Mouse (Mus musculus) frontal cortex, postnatal 10 days (tissue): Measurements from ENCODE around the gene Arhgef18.

Experiments
- DNase-seq, 2 experiments: peaks; one replicate each; pipeline ENCODE4 v3.0.0; 2022; ENCODE audit warnings: low spot score in 2 of 2, mixed read lengths in 1 of 2

Arhgef18 gene

GRCm38 (mm10) chr8:3392771-3393710 lies at the start of gene Arhgef18:
Arhgef18 (plus strand) TSS chr8:3393006.
- DNase-seq = peak; percentile 76 to 81

- DNase-seq = no peak
Measured at GRCm38 (mm10) chr8:3345337-3345736, 47.5 kb upstream of the Arhgef18 start.

- DNase-seq = no peak
Measured at GRCm38 (mm10) chr8:3346691-3347413, 46.0 kb upstream of the Arhgef18 start.

- DNase-seq = no peak
Measured at GRCm38 (mm10) chr8:3348142-3348823, 44.5 kb upstream of the Arhgef18 start.

- DNase-seq = no peak
Measured at GRCm38 (mm10) chr8:3350747-3351146, 42.1 kb upstream of the Arhgef18 start.

- DNase-seq = no peak
Measured at GRCm38 (mm10) chr8:3352715-3353114, 40.1 kb upstream of the Arhgef18 start.

GRCm38 (mm10) chr8:3353189-3353810 lies 39.5 kb upstream of the Arhgef18 start, which contains the start of gene A430078G23Rik:
A430078G23Rik (plus strand) TSS chr8:3353415.
- no peak for DNase-seq

GRCm38 (mm10) chr8:3353811-3354442 lies 38.9 kb upstream of the Arhgef18 start:
- DNase-seq = no peak

- DNase-seq = no peak
Measured at GRCm38 (mm10) chr8:3354443-3354812, 38.4 kb upstream of the Arhgef18 start.

- no peak for DNase-seq
Measured at GRCm38 (mm10) chr8:3355586-3355985, 37.2 kb upstream of the Arhgef18 start.

GRCm38 (mm10) chr8:3358060-3358459 lies 34.7 kb upstream of the Arhgef18 start:
- DNase-seq = peak in 1 of 2 experiments; percentile 70

GRCm38 (mm10) chr8:3367086-3367485 lies 25.7 kb upstream of the Arhgef18 start:
- no peak for DNase-seq

GRCm38 (mm10) chr8:3368091-3368490 lies 24.7 kb upstream of the Arhgef18 start:
- DNase-seq = no peak

- DNase-seq = no peak
Measured at GRCm38 (mm10) chr8:3375748-3376147, 17.1 kb upstream of the Arhgef18 start.

GRCm38 (mm10) chr8:3376641-3377274 lies 16.0 kb upstream of the Arhgef18 start:
- DNase-seq = no peak

- peak in 1 of 2 experiments; percentile 49 for DNase-seq
Measured at GRCm38 (mm10) chr8:3387286-3387685, 5.5 kb upstream of the Arhgef18 start.

GRCm38 (mm10) chr8:3388591-3389338 lies 4.0 kb upstream of the Arhgef18 start:
- DNase-seq = no peak

- no peak for DNase-seq
Measured at GRCm38 (mm10) chr8:3389506-3389905, 3.3 kb upstream of the Arhgef18 start.

- no peak for DNase-seq
Measured at GRCm38 (mm10) chr8:3392293-3392692, 513 bp upstream of the Arhgef18 start.

GRCm38 (mm10) chr8:3394600-3394999 lies 1.8 kb downstream of the Arhgef18 start:
- no peak for DNase-seq
